Mouse (Mus musculus) cortical plate, adult 2 months (tissue): Measurements from ENCODE around the gene Rad51b. TPM values are rescaled to one million over a fixed set of nuclear protein-coding genes. Genes with fewer than 3 reads are reported as not detected.

Experiments used
- H3K27ac ChIP-seq: fragments of 200-500 bp; 2 replicates; pipeline ENCODE4 v1.5.1; 2012; ENCODE audit warnings: low read length, control low read depth, inconsistent platforms; ENCODE audit not compliant: insufficient read depth
- H3K4me1 ChIP-seq: fragments of 200-500 bp; 2 replicates; pipeline ENCODE4 v1.6.1; 2011; ENCODE audit warnings: low read length; ENCODE audit not compliant: control insufficient read depth, insufficient read depth
- H3K4me3 ChIP-seq: fragments of 200-500 bp; 2 replicates; pipeline ENCODE4 v1.5.1; 2011; ENCODE audit warnings: mild to moderate bottlenecking, low read length, control low read depth; ENCODE audit not compliant: insufficient read depth
- CTCF ChIP-seq: fragments of 200-500 bp; IDR thresholded peaks from 2 replicates; pipeline ENCODE4 v1.5.1; 2011; ENCODE audit warnings: mild to moderate bottlenecking, control low read depth, low read length; ENCODE audit not compliant: insufficient read depth; ENCODE audit errors: extremely low read depth
- POLR2A ChIP-seq: fragments of 200-500 bp; IDR thresholded peaks from 2 replicates; pipeline ENCODE4 v1.6.1; 2011; ENCODE audit warnings: mild to moderate bottlenecking, low read length, control low read depth; ENCODE audit not compliant: insufficient read depth; ENCODE audit errors: extremely low read depth
- polyA plus RNA-seq: library from polyadenylated mRNA; depleted of rRNA; stranded (reverse); fragments of >200 nt; gene quantifications from 2 replicates; pipeline ENCODE4 v1.2.3, GENCODE M21; 2012

Rad51b gene
- polyA plus RNA-seq, 1 experiment, result 0.17 TPM

DNA sequence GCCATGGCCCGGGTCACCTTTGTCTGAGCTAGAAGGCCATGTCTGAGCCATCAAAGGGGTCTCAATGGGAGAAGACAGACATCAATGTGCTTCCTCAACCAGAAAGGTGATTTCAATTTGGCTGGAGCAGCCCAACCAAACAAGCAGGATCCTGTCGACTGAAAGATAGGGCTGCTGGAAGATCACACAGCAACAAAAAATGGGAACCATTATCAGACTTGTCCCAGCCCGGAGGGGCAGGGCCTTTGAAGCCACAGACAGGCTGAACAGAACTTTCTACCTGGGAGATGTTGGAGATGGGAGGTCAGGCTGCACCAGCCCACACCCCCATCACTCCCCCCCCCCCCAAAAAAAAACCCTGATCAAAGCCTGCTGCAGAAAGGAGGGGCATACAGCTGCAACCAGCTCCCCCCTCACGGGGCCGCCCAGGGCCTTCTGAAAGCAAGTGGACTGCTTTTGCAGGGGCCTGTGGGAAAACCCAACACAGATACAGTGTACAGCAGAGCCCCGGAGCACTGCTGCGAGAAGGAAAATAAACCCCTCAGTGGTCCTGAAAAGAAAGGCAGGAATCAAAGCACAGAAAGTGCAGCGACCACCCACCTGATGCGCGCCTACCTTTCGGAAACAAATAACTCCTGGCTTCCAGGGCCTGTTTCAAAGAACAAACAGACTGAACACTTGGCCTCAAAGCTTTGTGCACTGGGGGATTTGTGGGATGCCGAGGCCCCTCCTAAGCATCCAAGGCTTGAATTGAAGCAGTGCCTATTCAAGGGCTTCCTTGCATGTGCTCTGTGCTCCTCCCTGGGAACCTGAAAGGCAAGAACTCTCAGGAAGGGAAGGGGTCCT lies 542.2 kb downstream of the Rad51b start:
- Histone ChIP-seq H3K4me1 (peaks cover 4% of the 10 kb centered on the region; the same call in 1 of the 2 replicates), H3K4me3 (no peak overlapping the region), H3K27ac (no peak overlapping the region)
- TF ChIP-seq CTCF (no peak), POLR2A (no peak)

DNA sequence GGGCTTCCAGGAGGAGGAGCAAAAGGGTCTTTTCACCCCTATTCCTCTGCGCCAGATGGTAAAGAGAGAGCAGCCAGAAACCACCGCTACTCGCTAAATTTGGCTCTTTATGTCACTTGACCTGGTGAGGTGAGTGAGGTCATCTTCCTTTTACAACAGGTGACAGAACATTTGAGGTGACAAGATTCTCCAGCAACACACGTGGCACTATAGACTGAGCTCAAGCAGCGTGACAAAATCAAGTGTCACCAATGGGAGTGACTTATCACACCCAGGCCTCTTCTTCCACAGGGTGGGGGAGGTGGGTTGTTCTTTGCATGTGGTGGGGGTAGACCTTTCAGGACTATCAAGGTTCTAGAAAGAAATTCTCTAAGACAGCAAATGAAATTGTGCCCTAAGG lies 543.4 kb downstream of the Rad51b start:
- Histone ChIP-seq H3K4me3 (no peak overlapping the region), H3K27ac (no peak overlapping the region), H3K4me1 (peaks cover 4% of the 10 kb centered on the region; the same call in 1 of the 2 replicates)
- TF ChIP-seq POLR2A (no peak), CTCF (no peak)

GRCm38 (mm10) chr12:79841248-79841647 lies 544.2 kb downstream of the Rad51b start:
- no peak overlapping the region for H3K27ac ChIP-seq
- H3K4me1 ChIP-seq, result peaks cover 4% of the 10 kb centered on the region; the same call in 1 of the 2 replicates
- TF ChIP-seq CTCF (no peak), POLR2A (no peak)
- H3K4me3 ChIP-seq, result no peak overlapping the region

DNA sequence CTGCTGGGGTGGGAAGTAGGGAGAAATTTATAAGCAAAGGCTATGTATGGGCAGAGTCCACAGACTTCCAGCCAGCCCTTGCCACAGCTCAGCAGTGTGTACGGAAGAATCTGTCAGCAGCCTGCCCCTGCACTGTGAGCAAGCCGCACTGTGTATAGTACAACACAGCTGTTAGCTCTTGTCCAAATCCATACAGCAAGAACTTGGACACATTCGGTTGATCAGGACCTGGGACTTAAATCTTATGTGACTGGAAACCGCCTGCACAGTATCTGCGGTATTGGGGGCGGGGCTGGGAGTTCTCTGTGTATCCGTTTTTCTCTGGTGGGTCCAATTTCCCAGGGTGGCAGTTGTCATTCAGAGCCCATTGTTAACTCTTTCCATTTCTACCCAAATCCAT lies 545.2 kb downstream of the Rad51b start:
- Histone ChIP-seq H3K4me3 (no peak overlapping the region), H3K4me1 (peaks cover 4% of the 10 kb centered on the region; the same call in 1 of the 2 replicates), H3K27ac (no peak overlapping the region)
- no peak for TF ChIP-seq POLR2A
- TF ChIP-seq CTCF, result no peak

DNA sequence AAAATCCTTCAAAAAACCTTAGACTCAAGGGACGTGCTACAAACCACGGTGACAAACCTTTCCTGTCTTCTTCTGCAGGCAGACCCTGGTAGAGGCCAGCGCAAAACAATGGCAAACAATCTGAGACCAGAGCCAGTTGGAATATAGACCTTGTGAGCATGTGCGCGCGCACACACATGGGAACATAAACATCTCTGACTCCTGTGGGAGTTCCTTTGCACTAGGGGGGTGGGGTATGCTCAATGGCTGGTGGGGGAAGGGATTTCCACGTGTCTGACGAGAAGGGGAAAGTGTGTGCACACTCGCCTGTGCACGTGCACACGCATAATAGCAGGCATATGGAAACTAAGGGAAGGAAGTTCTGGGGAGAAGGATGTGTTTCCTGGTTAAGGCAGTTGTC lies 545.9 kb downstream of the Rad51b start:
- H3K4me3 ChIP-seq, result no peak overlapping the region
- H3K4me1 ChIP-seq, result peaks cover 3% of the 10 kb centered on the region; the same call in 1 of the 2 replicates
- H3K27ac ChIP-seq, result no peak overlapping the region
- TF ChIP-seq CTCF (no peak), POLR2A (no peak)

DNA sequence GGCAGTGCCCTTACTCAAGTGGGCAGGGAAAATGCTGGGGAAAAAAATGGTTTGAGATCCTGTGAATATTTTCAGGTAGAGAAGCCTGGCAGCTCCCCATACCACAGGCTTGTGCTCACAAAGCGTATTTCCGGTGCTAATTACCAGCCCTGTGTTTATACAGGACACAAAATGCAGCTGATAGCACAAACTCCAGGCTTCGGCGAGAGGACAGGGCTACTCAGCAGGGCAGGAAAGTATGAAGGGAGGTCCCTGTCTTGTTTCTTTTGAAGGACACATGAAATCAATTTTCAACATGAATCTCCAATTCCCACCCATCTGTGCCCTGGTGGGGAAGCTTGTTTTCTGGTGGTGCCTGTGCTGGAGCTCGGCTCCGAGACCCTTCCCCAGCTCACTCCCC lies 546.4 kb downstream of the Rad51b start:
- H3K4me1 ChIP-seq, result no peaks in the 10 kb centered on the region
- TF ChIP-seq CTCF (no peak), POLR2A (no peak)
- H3K27ac ChIP-seq, result no peak overlapping the region
- H3K4me3 ChIP-seq, result no peak overlapping the region

- TF ChIP-seq POLR2A (no peak), CTCF (no peak)
- Histone ChIP-seq H3K4me3 (no peak overlapping the region), H3K27ac (no peak overlapping the region), H3K4me1 (no peaks in the 10 kb centered on the region)
Observed at GRCm38 (mm10) chr12:79846247-79847151, 549.4 kb downstream of the Rad51b start.

- no peak for TF ChIP-seq POLR2A
- no peaks in the 10 kb centered on the region for H3K4me1 ChIP-seq
- H3K4me3 ChIP-seq, result no peak overlapping the region
- no peak overlapping the region for H3K27ac ChIP-seq
Observed at GRCm38 (mm10) chr12:79848539-79848938, 551.5 kb downstream of the Rad51b start.

- no peak for TF ChIP-seq CTCF
- TF ChIP-seq POLR2A, result no peak
- no peak overlapping the region for H3K27ac ChIP-seq
- no peak overlapping the region for H3K4me3 ChIP-seq
- H3K4me1 ChIP-seq, result no peaks in the 10 kb centered on the region
Observed at GRCm38 (mm10) chr12:79850021-79850420, 552.9 kb downstream of the Rad51b start.

DNA sequence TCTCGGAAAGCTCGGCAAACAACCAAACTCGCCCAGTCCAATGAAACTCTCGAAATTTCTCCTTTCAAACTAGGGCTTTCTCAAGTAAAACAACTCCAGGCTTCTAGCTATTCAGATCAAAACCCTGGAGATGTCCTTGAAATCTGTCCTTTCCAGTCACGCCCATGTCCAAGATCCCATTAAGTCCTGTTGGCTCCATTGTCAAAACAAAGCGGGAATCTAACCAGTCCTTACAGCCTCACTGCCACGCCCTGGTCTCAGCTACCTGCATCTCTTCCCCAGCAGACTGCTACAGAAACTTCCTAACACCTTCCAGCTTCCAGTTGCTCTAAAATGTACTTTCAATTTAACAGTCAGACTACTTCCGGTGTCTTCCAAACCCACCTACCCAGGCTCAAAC lies 554.8 kb downstream of the Rad51b start:
- TF ChIP-seq POLR2A (no peak), CTCF (no peak)
- no peak overlapping the region for H3K4me3 ChIP-seq

More for the DNA sequence above, 554.8 kb downstream of the Rad51b start:
- H3K27ac ChIP-seq, result no peak overlapping the region
- H3K4me1 ChIP-seq, result no peaks in the 10 kb centered on the region
